Mouse (Mus musculus) frontal cortex, postnatal 14 days (tissue): ENCODE data around the gene St8sia1.
A peak's percentile ranks its signal among the peaks of the same experiment; 100 is the strongest.

Experiments
- DNase-seq, 2 experiments: peaks; one replicate each; pipeline ENCODE4 v3.0.0; 2022; ENCODE audit warnings: low spot score in 2 of 2

Gene St8sia1

GRCm38 (mm10) chr6:142979665-142980660, 15.7 kb upstream of the St8sia1 start:
- no peak for DNase-seq

GRCm38 (mm10) chr6:142977221-142977620, 13.0 kb upstream of the St8sia1 start:
- DNase-seq = no peak

GRCm38 (mm10) chr6:142973289-142973688, 9.0 kb upstream of the St8sia1 start:
- DNase-seq = no peak

GRCm38 (mm10) chr6:142972205-142972604, 8.0 kb upstream of the St8sia1 start:
- DNase-seq = no peak

- no peak for DNase-seq
These were observed 3.2 kb upstream of the St8sia1 start for GRCm38 (mm10) chr6:142967407-142967806.

- peak; percentile 79 to 82 for DNase-seq
These were observed 506 bp upstream of the St8sia1 start for GRCm38 (mm10) chr6:142964531-142965385.

GRCm38 (mm10) chr6:142963480-142964075, 674 bp downstream of the St8sia1 start:
- DNase-seq = peak in 1 of 2 experiments; percentile 13

GRCm38 (mm10) chr6:142962881-142963280, 1.4 kb downstream of the St8sia1 start:
- DNase-seq = no peak

- DNase-seq = no peak
These were observed 1.8 kb downstream of the St8sia1 start for GRCm38 (mm10) chr6:142962476-142962875.

GRCm38 (mm10) chr6:142961721-142962455, 2.4 kb downstream of the St8sia1 start:
- DNase-seq = no peak

- no peak for DNase-seq
These were observed 7.7 kb downstream of the St8sia1 start for GRCm38 (mm10) chr6:142956556-142956955.

- DNase-seq = no peak
These were observed 9.0 kb downstream of the St8sia1 start for GRCm38 (mm10) chr6:142955281-142955680.

- no peak for DNase-seq
These were observed 11.1 kb downstream of the St8sia1 start for GRCm38 (mm10) chr6:142953189-142953588.

GRCm38 (mm10) chr6:142952361-142952954, 11.8 kb downstream of the St8sia1 start:
- no peak for DNase-seq

GRCm38 (mm10) chr6:142951564-142952308, 12.5 kb downstream of the St8sia1 start:
- DNase-seq = no peak

- no peak for DNase-seq
These were observed 13.9 kb downstream of the St8sia1 start for GRCm38 (mm10) chr6:142950354-142950753.

GRCm38 (mm10) chr6:142948955-142949357, 15.3 kb downstream of the St8sia1 start:
- DNase-seq = peak; percentile 29 to 34

- no peak for DNase-seq
These were observed 17.2 kb downstream of the St8sia1 start for GRCm38 (mm10) chr6:142947029-142947428.

- no peak for DNase-seq
These were observed 18.0 kb downstream of the St8sia1 start for GRCm38 (mm10) chr6:142946069-142946871.
